Mouse (Mus musculus) hindbrain, postnatal 0 days (tissue): ENCODE measurements around the gene Slco3a1. TPM values are rescaled to one million over a fixed set of nuclear protein-coding genes. Genes with fewer than 3 reads are reported as not detected.
A peak's percentile ranks its signal among the peaks of the same experiment; 100 is the strongest.

Experiments used
- ATAC-seq: fragments of 200-750 bp; cut with Nextera tagmentation; 2 replicates; pipeline ENCODE4 v1.8.0; 2017; ENCODE audit warnings: mild to moderate bottlenecking, moderate TSS enrichment, moderate library complexity
- DNase-seq: peaks from one replicate; pipeline ENCODE4 v3.0.0-alpha.2; 2015; ENCODE audit warnings: low spot score
- H3K27ac ChIP-seq: fragments of 300-500 bp; sonication (generic); 2 replicates; pipeline ENCODE4 v1.5.1; 2014; ENCODE audit warnings: mild to moderate bottlenecking
- H3K27me3 ChIP-seq: fragments of 300-500 bp; sonication (generic); 2 replicates; pipeline ENCODE4 v1.6.1; 2014; ENCODE audit warnings: low read length, mixed read lengths; ENCODE audit not compliant: insufficient read depth
- H3K36me3 ChIP-seq: fragments of 300-500 bp; sonication (generic); 2 replicates; pipeline ENCODE4 v1.6.1; 2014; ENCODE audit warnings: low read length, mixed read lengths; ENCODE audit not compliant: insufficient read depth
- H3K4me1 ChIP-seq: fragments of 300-500 bp; sonication (generic); 2 replicates; pipeline ENCODE4 v1.6.1; 2014; ENCODE audit warnings: antibody characterized with exemption, low read length, mixed read lengths; ENCODE audit not compliant: insufficient read depth
- H3K4me2 ChIP-seq: fragments of 300-500 bp; sonication (generic); 2 replicates; pipeline ENCODE4 v1.6.1; 2014; ENCODE audit warnings: low read depth, mild to moderate bottlenecking, low read length, moderate library complexity, mixed read lengths
- H3K4me3 ChIP-seq: fragments of 300-500 bp; sonication (generic); 2 replicates; pipeline ENCODE4 v1.5.1; 2014; ENCODE audit warnings: low read length
- H3K9ac ChIP-seq: fragments of 300-500 bp; sonication (generic); replicated peaks from 2 replicates; pipeline ENCODE4 v1.6.1; 2014; ENCODE audit warnings: mild to moderate bottlenecking, low read length, moderate library complexity, mixed read lengths
- H3K9me3 ChIP-seq: fragments of 300-500 bp; sonication (generic); 2 replicates; pipeline ENCODE4 v1.6.1; 2016; ENCODE audit warnings: low read length, mixed read lengths
- CTCF ChIP-seq: IDR thresholded peaks from 2 replicates; pipeline ENCODE4 v1.5.1; 2016; ENCODE audit warnings: antibody characterized with exemption, control low read depth, low read depth
- WGBS: fragments of 180-500 bp; shearing (Covaris S2); extraction: QIAGEN DNeasy Blood & Tissue Kit; methylation state at CpG from one replicate; pipeline ENCODE4 v1.1.7; 2014; 5-methylcytosine and 5-hydroxymethylcytosine counted together
- polyA plus RNA-seq: library from polyadenylated mRNA; unstranded; fragments of >200 nt; fragmentation: Nextera tagmentation; extraction: Ambion mirVana; gene quantifications from 2 replicates; pipeline ENCODE4 v1.2.1, GENCODE M21; 2015
- total RNA-seq: library from RNA; depleted of rRNA; stranded (reverse); fragments of >200 nt; gene quantifications from 2 replicates; pipeline ENCODE4 v1.2.3, GENCODE M21; 2014

Gene Slco3a1
- total and polyA plus RNA-seq, 2 experiments from 2014 or later, result 15.0 to 20.7 TPM

DNA sequence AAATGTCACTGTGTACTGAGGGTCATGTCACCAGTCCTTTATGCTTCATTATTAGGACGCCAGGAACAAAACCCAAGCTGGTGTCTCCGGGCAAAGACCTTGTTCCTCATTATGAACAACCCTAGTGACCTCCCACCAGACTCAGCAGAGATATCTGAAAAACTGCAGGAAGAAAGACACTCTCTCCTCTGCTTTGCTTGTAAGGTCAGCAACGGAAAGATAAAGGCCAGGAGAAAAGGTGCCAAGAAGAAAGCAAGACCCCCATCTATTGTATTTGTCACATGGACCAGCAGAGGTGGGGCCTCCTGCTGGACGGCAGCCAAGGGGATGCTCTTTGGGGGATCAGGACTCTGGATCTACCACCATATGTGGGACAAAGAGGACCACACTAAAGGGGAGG is 243.0 kb downstream of the Slco3a1 start:
- 0 out of 2 replicates have a peak, but pooled peaks cover 8% of the 10 kb centered on the region for H3K4me1 ChIP-seq
- DNase-seq (no peak), ATAC-seq (no peak)
- no peak for TF ChIP-seq CTCF
- no peaks in the 10 kb centered on the region for H3K9me3 ChIP-seq
- H3K36me3 ChIP-seq, result no peaks in the 10 kb centered on the region
- H3K27me3 ChIP-seq, result no peaks in the 10 kb centered on the region
- no peak overlapping the region for H3K4me2 ChIP-seq
- H3K9ac ChIP-seq, result no peak overlapping the region
- WGBS, result 34% methylated on average over 4 of the region's 4 CpGs
- no peak overlapping the region for H3K4me3 ChIP-seq
- no peak overlapping the region for H3K27ac ChIP-seq

- H3K9ac ChIP-seq, result no peak overlapping the region
- WGBS, result 37% methylated on average over 14 of the region's 14 CpGs
- no peaks in the 10 kb centered on the region for H3K36me3 ChIP-seq
Measured at GRCm38 (mm10) chr7:74303611-74304300, 250.8 kb downstream of the Slco3a1 start.

DNA sequence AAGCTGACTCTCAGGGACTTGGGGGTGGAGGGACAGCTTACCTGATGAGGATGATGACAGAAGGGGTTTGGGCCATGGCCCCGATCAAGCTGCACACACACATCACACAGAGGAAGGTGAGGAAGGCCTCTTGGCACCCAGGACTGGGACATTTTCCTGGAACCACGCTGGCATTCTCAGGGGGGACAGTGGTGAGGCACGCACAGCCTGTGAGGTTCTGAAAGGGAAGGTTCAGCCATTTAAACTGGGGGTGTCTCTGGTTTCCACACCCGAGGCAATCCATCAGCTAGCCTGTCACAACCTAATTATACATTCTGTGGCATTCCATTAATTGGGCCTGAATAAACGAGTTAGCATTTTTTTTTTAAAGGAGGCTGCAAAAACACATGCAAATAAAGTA is 251.5 kb downstream of the Slco3a1 start:
- Histone ChIP-seq H3K27ac (no peak overlapping the region), H3K4me2 (no peak overlapping the region), H3K9me3 (no peaks in the 10 kb centered on the region), H3K4me1 (0 out of 2 replicates have a peak, but pooled peaks cover 7% of the 10 kb centered on the region), H3K27me3 (no peaks in the 10 kb centered on the region), H3K36me3 (no peaks in the 10 kb centered on the region), H3K9ac (no peak overlapping the region), H3K4me3 (no peak overlapping the region)
- DNase-seq, result no peak
- no peak for TF ChIP-seq CTCF
- 38% methylated on average over 5 of the region's 5 CpGs for WGBS
- ATAC-seq, result 0 out of 2 replicates have a peak, but pooled peaks have one; percentile 32

More at GRCm38 (mm10) chr7:74303611-74304300, 250.8 kb downstream of the Slco3a1 start:
- DNase-seq (peak; percentile 58), ATAC-seq (peak; percentile 61)
- peak overlapping the region; percentile 48 for H3K27ac ChIP-seq
- H3K4me3 ChIP-seq, result no peak overlapping the region
- H3K4me1 ChIP-seq, result 0 out of 2 replicates have a peak, but pooled peaks cover 7% of the 10 kb centered on the region
- TF ChIP-seq CTCF, result no peak
- H3K4me2 ChIP-seq, result no peak overlapping the region
- H3K27me3 ChIP-seq, result no peaks in the 10 kb centered on the region
- no peaks in the 10 kb centered on the region for H3K9me3 ChIP-seq

GRCm38 (mm10) chr7:74286531-74286930 is 268.0 kb downstream of the Slco3a1 start:
- no peaks in the 10 kb centered on the region for H3K27me3 ChIP-seq
- no peaks in the 10 kb centered on the region for H3K9me3 ChIP-seq
- DNase-seq (no peak), ATAC-seq (no peak)
- no peak overlapping the region for H3K4me2 ChIP-seq
- no peak overlapping the region for H3K4me3 ChIP-seq
- no peaks in the 10 kb centered on the region for H3K36me3 ChIP-seq
- H3K4me1 ChIP-seq, result no peaks in the 10 kb centered on the region; the same call in 1 of the 2 replicates
- WGBS, result 68% methylated on average over 4 of the region's 4 CpGs
- no peak for TF ChIP-seq CTCF
- H3K27ac ChIP-seq, result no peak overlapping the region
- no peak overlapping the region for H3K9ac ChIP-seq

- no peak overlapping the region for H3K4me3 ChIP-seq
- no peaks in the 10 kb centered on the region for H3K9me3 ChIP-seq
- no peaks in the 10 kb centered on the region for H3K27me3 ChIP-seq
- no peak overlapping the region for H3K4me2 ChIP-seq
- no peak for TF ChIP-seq CTCF
- H3K9ac ChIP-seq, result no peak overlapping the region
- DNase-seq (no peak), ATAC-seq (no peak)
- no peaks in the 10 kb centered on the region for H3K36me3 ChIP-seq
- no peaks in the 10 kb centered on the region for H3K4me1 ChIP-seq
- no peak overlapping the region for H3K27ac ChIP-seq
- WGBS, result 90% methylated on average over 2 of the region's 2 CpGs
Measured at GRCm38 (mm10) chr7:74280371-74280770, 274.2 kb downstream of the Slco3a1 start.

GRCm38 (mm10) chr7:74279356-74279755 is 275.2 kb downstream of the Slco3a1 start:
- TF ChIP-seq CTCF, result no peak
- Histone ChIP-seq H3K9ac (no peak overlapping the region), H3K4me2 (no peak overlapping the region), H3K9me3 (no peaks in the 10 kb centered on the region), H3K36me3 (no peaks in the 10 kb centered on the region), H3K27me3 (no peaks in the 10 kb centered on the region), H3K27ac (no peak overlapping the region), H3K4me1 (no peaks in the 10 kb centered on the region), H3K4me3 (no peak overlapping the region)
- DNase-seq (no peak), ATAC-seq (no peak)
- WGBS, result 84% methylated on average over 3 of the region's 3 CpGs

DNA sequence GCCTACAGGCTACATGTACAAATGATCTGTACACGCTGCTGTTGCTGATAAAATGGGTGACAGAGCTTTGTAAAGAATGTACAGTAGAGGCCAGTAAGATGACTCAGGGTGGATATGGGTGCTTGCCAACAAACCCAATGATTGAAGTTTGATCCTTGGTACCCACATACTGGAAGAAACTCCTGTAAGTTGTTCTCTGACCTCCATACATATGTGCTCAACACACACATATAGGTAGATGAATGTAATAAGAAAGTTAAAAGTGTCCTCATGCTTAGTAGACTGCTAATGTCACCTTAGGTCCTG is 284.5 kb downstream of the Slco3a1 start:
- no peak overlapping the region for H3K4me2 ChIP-seq
- H3K9ac ChIP-seq, result no peak overlapping the region
- no peak for TF ChIP-seq CTCF
- H3K27ac ChIP-seq, result no peak overlapping the region
- ATAC-seq (no peak), DNase-seq (no peak)
- no peaks in the 10 kb centered on the region for H3K36me3 ChIP-seq
- H3K4me3 ChIP-seq, result no peak overlapping the region
- H3K27me3 ChIP-seq, result no peaks in the 10 kb centered on the region
- H3K9me3 ChIP-seq, result no peaks in the 10 kb centered on the region
- H3K4me1 ChIP-seq, result no peaks in the 10 kb centered on the region
- 82% methylated on average over 1 of the region's 1 CpGs for WGBS
